Mouse (Mus musculus) myocyte (in vitro differentiated cells): ENCODE data around the gene Rarres2. TPM values are rescaled to one million over a fixed set of nuclear protein-coding genes. Genes with fewer than 3 reads are reported as not detected.

ENCODE experiments used
- H3K27me3 ChIP-seq: one replicate; pipeline ENCODE4 v1.6.1; 2011; ENCODE audit not compliant: control insufficient read depth, insufficient read depth, insufficient read length
- H3K36me3 ChIP-seq: one replicate; pipeline ENCODE4 v1.6.1; 2011; ENCODE audit not compliant: control insufficient read depth, insufficient read depth
- H3K4me2 ChIP-seq: one replicate; pipeline ENCODE4 v1.6.1; 2011; ENCODE audit warnings: low read depth, control low read depth
- H3K4me3 ChIP-seq: one replicate; pipeline ENCODE4 v1.5.1; 2011; ENCODE audit warnings: mild to moderate bottlenecking, control low read depth, moderate library complexity
- H3K79me2 ChIP-seq: one replicate; pipeline ENCODE4 v1.6.1; 2011; ENCODE audit not compliant: control insufficient read depth, insufficient read depth
- H3ac ChIP-seq: one replicate; pipeline ENCODE4 v1.6.1; 2011; ENCODE audit not compliant: control insufficient read depth, insufficient read length
- CEBPB ChIP-seq: IDR thresholded peaks from 2 replicates; pipeline ENCODE4 v1.6.1; 2011; ENCODE audit warnings: mild to moderate bottlenecking, moderate library complexity; ENCODE audit not compliant: poor library complexity, insufficient read depth, severe bottlenecking
- E2F4 ChIP-seq: IDR thresholded peaks from one replicate; pipeline ENCODE4 v1.6.1; 2011; ENCODE audit warnings: mild to moderate bottlenecking, control low read depth, moderate library complexity; ENCODE audit not compliant: insufficient read depth
- MAX ChIP-seq: IDR thresholded peaks from one replicate; pipeline ENCODE4 v1.6.1; 2011; ENCODE audit warnings: low read depth, mild to moderate bottlenecking, control low read depth
- MYOD1 ChIP-seq, 3 experiments: IDR thresholded peaks; one replicate each; pipeline ENCODE4 v1.6.1; 2011; ENCODE audit warnings: control low read depth in 2 of 3, low read depth in 2 of 3, mild to moderate bottlenecking in 2 of 3, moderate library complexity in 1 of 3; ENCODE audit not compliant: insufficient read length in 2 of 3, control insufficient read depth in 1 of 3
- MYOG ChIP-seq, 3 experiments: IDR thresholded peaks; one replicate each; pipeline ENCODE4 v1.6.1; 2011; ENCODE audit warnings: control low read depth in 2 of 3, low read depth in 2 of 3, mild to moderate bottlenecking in 2 of 3; ENCODE audit not compliant: insufficient read length in 2 of 3, control insufficient read depth in 1 of 3, insufficient read depth in 1 of 3
- POLR2A ChIP-seq: IDR thresholded peaks from one replicate; pipeline ENCODE4 v1.6.1; 2011; ENCODE audit warnings: low read depth, mild to moderate bottlenecking, control low read depth, moderate library complexity; ENCODE audit not compliant: insufficient read length
- POLR2AphosphoS2 ChIP-seq: IDR thresholded peaks from one replicate; pipeline ENCODE4 v1.6.1; 2011; ENCODE audit warnings: low read depth, control low read depth; ENCODE audit not compliant: insufficient read length
- REST ChIP-seq: IDR thresholded peaks from one replicate; pipeline ENCODE4 v1.6.1; 2011; ENCODE audit warnings: mild to moderate bottlenecking, control low read depth, moderate library complexity; ENCODE audit not compliant: insufficient read depth, insufficient read length
- SRF ChIP-seq: IDR thresholded peaks from one replicate; pipeline ENCODE4 v1.6.1; 2011; ENCODE audit warnings: low read depth; ENCODE audit not compliant: control insufficient read depth, insufficient read length
- TCF12 ChIP-seq: IDR thresholded peaks from one replicate; pipeline ENCODE4 v1.6.1; 2011; ENCODE audit warnings: mild to moderate bottlenecking, control low read depth; ENCODE audit not compliant: poor library complexity, insufficient read depth, severe bottlenecking
- TCF3 ChIP-seq: IDR thresholded peaks from one replicate; pipeline ENCODE4 v1.6.1; 2011; ENCODE audit warnings: low read depth, control low read depth; ENCODE audit not compliant: insufficient read length
- USF1 ChIP-seq: IDR thresholded peaks from one replicate; pipeline ENCODE4 v1.6.1; 2011; ENCODE audit warnings: low read depth, mild to moderate bottlenecking, control low read depth, moderate library complexity
- polyA plus RNA-seq: library from polyadenylated mRNA; unstranded; fragments of >200 nt; fragmentation: generic; extraction: Trizol; gene quantifications from one replicate; pipeline ENCODE4 v1.2.1, GENCODE M21; 2012; ENCODE audit warnings: missing spikeins

The Rarres2 gene
- polyA plus RNA-seq, 1 experiment, result 0.17 TPM

DNA sequence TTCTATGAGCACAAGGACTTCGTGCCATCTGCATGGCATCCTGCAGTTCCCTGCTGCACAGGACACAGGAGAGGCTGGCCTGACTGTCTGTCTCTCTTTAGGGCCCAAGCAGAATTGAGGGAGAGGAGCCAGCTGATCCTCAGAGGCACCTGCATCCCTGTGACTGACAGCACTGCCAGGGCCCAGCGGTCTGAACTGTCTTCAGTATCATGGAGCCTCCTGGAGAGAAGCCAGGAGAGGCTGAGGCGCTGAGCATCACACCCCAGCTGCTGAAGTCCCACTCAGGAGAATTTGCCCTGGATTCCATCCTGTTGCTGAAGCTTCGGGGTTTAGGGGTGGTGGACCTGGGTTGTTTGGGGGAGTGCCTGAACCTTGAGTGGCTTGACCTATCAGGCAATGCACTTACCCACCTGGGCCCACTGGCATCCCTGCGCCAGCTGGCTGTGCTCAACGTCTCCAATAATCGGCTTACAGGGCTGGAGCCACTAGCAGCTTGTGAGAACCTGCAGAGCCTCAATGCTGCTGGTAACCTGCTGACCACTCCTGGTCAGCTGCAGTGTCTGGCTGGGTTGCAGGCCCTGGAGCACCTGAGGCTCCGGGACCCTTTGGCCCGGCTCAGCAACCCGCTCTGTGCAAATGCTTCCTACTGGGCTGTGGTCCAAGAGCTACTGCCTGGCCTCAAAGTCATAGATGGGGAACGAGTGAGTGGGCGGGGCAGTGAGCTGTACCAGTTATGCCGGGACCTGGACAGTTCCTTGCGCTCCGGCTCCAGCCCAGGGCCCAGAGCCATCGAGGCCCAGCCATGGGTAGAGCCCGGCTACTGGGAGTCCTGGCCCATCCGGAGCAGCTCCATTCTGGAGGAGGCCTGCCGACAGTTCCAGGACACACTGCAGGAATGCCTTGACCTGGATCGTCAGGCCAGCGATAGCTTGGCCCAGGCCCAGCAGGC lies 4.3 kb downstream of the Rarres2 start:
- no peak for TF ChIP-seq SRF
- TF ChIP-seq REST, result no peak
- no peak for TF ChIP-seq MYOG (IDR thresholded peaks at IDR 0.05; ENCODE audit: control insufficient read depth in 1 of 3, insufficient read depth in 1 of 3, insufficient read length in 2 of 3, low read depth in 2 of 3)
- TF ChIP-seq POLR2A, result no peak
- no peak for TF ChIP-seq MAX
- no peak overlapping the region for H3K4me3 ChIP-seq
- no peaks in the 10 kb centered on the region for H3K27me3 ChIP-seq
- H3K79me2 ChIP-seq, result no peaks in the 10 kb centered on the region
- H3ac ChIP-seq, result no peak overlapping the region
- no peak overlapping the region for H3K4me2 ChIP-seq
- H3K36me3 ChIP-seq, result no peaks in the 10 kb centered on the region

DNA sequence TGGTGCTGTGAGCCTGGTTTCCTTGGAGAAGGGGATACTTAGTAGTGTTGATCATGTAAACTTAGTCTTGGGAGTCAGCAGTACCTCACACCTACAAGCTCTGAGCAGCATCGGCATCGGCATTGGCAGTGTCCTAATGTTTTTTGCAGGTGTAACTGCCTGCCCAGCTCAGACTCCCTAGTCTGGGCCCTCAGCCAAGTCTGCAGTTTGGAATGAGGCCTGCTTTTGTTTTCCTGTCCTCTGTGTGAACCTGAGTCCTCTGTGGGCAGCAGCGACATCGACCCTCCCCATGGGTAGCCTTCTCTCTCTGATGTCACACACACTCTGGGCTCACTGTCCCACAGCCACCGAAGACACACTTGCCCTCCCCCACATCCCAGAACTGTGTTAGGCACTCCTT lies 6.3 kb downstream of the Rarres2 start:
- Histone ChIP-seq H3ac (no peak overlapping the region), H3K36me3 (no peaks in the 10 kb centered on the region), H3K4me3 (no peak overlapping the region), H3K27me3 (no peaks in the 10 kb centered on the region), H3K79me2 (no peaks in the 10 kb centered on the region), H3K4me2 (no peak overlapping the region)
- TF ChIP-seq E2F4 (no peak), REST (no peak), TCF3 (no peak), CEBPB (no peak), MYOD1 (IDR thresholded peaks at IDR 0.05; ENCODE audit: control insufficient read depth in 1 of 3, insufficient read length in 2 of 3, low read depth in 2 of 3) (no peak), POLR2AphosphoS2 (no peak), TCF12 (no peak), USF1 (no peak), SRF (no peak), POLR2A (no peak), MYOG (IDR thresholded peaks at IDR 0.05; ENCODE audit: control insufficient read depth in 1 of 3, insufficient read depth in 1 of 3, insufficient read length in 2 of 3, low read depth in 2 of 3) (no peak), MAX (no peak)

DNA sequence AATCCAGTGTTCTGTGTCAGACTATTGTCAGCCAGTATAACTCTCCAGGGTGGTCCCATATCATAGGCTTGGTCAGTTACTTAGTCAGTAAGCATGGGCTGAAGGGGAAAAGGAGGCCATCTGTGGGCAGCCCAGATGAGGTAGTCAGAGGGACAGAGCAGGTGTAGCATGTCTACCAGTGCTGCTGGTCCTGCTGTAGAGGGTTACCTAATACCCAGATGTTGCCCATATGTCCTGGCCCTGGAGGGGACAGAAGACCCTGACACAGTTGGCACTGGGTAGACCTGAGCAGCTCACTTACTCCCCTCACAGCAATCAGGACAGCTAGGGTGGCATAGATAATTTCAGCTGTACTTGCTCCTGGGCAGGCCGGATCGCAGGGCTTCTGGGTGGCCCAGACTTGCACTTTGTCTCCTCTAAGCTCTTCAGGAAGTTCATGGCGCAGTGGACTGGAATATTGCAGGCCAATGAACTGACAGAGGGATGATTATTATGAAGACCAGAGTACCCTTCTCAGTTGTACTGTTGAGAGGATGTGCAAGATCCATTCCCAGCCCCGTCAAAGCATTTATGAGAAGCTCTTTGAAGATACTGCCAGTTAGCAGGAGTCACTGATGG lies 6.8 kb downstream of the Rarres2 start:
- no peaks in the 10 kb centered on the region for H3K27me3 ChIP-seq
- H3K4me2 ChIP-seq, result no peak overlapping the region
- H3ac ChIP-seq, result no peak overlapping the region
- H3K4me3 ChIP-seq, result no peak overlapping the region
- no peaks in the 10 kb centered on the region for H3K79me2 ChIP-seq
- H3K36me3 ChIP-seq, result no peaks in the 10 kb centered on the region
- TF ChIP-seq USF1 (no peak), SRF (no peak), E2F4 (no peak), MYOD1 (IDR thresholded peaks at IDR 0.05; ENCODE audit: control insufficient read depth in 1 of 3, insufficient read length in 2 of 3, low read depth in 2 of 3) (no peak), POLR2AphosphoS2 (no peak)

DNA sequence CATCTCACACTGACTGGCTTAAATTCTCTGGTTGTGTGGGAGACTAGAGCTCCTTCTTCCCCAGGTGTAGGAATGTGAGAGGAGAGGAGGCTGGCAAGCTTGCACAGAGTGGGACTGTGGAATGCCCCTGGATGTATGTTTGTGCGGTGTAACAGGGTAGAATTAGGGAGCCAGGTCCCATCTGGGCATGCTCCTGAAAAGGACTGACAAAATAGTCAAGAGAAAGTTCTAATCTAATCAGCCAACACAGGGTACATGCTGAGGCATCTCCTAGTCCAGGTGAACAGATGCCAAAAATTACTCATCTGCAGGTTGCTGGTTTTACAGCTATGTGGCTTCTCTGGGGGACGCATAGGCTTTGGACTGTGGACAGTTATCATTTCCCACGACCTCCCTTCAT lies 16.6 kb downstream of the Rarres2 start:
- Histone ChIP-seq H3K4me3 (no peak overlapping the region), H3K27me3 (no peaks in the 10 kb centered on the region), H3K4me2 (no peak overlapping the region), H3K36me3 (no peaks in the 10 kb centered on the region), H3K79me2 (no peaks in the 10 kb centered on the region), H3ac (no peak overlapping the region)
- TF ChIP-seq MYOG (IDR thresholded peaks at IDR 0.05; ENCODE audit: control insufficient read depth in 1 of 3, insufficient read depth in 1 of 3, insufficient read length in 2 of 3, low read depth in 2 of 3), result no peak

DNA sequence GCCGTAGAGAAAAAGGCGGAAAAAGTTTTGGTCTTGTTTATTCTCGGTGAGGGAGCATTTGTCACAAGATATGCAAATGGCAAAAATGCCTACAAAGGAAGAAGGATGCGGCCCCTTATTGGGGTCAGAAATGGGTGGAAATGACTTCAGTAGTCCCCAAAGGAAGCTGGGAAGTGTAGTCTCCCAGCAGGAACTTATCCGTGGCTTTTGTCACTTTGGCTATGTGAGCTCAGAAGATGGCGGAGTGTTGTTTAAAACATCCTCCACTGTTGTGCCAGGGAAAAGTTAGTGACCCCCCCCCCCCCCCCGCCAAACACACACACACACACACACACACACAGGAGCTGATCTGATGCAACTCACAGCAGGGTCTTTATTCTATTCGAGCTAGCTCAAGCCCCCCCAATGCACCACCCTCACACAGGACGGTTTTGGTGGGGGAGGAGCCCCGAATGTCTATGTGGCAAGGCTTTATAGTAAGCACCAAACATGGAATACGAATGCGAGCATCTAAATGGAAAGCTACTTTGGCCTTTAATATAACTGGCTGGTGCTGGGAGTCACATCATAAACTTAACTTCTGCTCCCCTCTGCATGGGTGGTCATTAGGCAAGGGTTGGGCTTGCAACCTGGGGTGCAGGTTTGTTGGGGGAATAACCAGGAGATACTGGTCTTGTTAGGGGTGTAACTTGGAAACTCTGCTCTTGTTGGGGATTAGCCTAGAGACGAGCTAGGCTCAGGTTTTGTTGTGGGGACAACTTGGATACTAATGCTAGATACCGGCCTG lies 17.3 kb downstream of the Rarres2 start:
- Histone ChIP-seq H3K79me2 (no peaks in the 10 kb centered on the region), H3K4me2 (peak overlapping the region; percentile 84), H3K27me3 (no peaks in the 10 kb centered on the region), H3K4me3 (peak overlapping the region; percentile 35), H3ac (peak overlapping the region; percentile 45), H3K36me3 (no peaks in the 10 kb centered on the region)
- TF ChIP-seq POLR2A, result no peak
- TF ChIP-seq MYOD1 (IDR thresholded peaks at IDR 0.05; ENCODE audit: control insufficient read depth in 1 of 3, insufficient read length in 2 of 3, low read depth in 2 of 3), result no peak
- TF ChIP-seq MYOG (IDR thresholded peaks at IDR 0.05; ENCODE audit: control insufficient read depth in 1 of 3, insufficient read depth in 1 of 3, insufficient read length in 2 of 3, low read depth in 2 of 3), result no peak
- peak; percentile 28 for TF ChIP-seq SRF
